Mouse (Mus musculus) lung, adult 2 months (tissue): Measurements from ENCODE around the gene Tmem179. TPM values are rescaled to one million over a fixed set of nuclear protein-coding genes. Genes with fewer than 3 reads are reported as not detected.
A peak's percentile ranks its signal among the peaks of the same experiment; 100 is the strongest.

ENCODE experiments used
- DNase-seq: peaks from one replicate; pipeline ENCODE4 v3.0.0; 2022
- H3K4me1 ChIP-seq: fragments of 200-500 bp; 2 replicates; pipeline ENCODE4 v1.6.1; 2011; ENCODE audit warnings: low read length; ENCODE audit not compliant: control insufficient read depth, insufficient read depth
- H3K4me3 ChIP-seq: fragments of 200-500 bp; replicated peaks from 2 replicates; pipeline ENCODE3; 2011; ENCODE audit warnings: low read depth, mild to moderate bottlenecking, control low read depth, low read length; ENCODE audit errors: extremely low read depth
- CTCF ChIP-seq: fragments of 200-500 bp; IDR thresholded peaks from 2 replicates; pipeline ENCODE4 v1.5.1; 2011; ENCODE audit warnings: mild to moderate bottlenecking, low read length, control low read depth; ENCODE audit not compliant: insufficient read depth
- POLR2A ChIP-seq: fragments of 200-500 bp; IDR thresholded peaks from 2 replicates; pipeline ENCODE4 v1.6.1; 2011; ENCODE audit warnings: low read depth, mild to moderate bottlenecking, control low read depth, low read length, borderline replicate concordance; ENCODE audit errors: extremely low read depth
- WGBS: fragments of 180-500 bp; shearing (Covaris S2); methylation state at CpG from one replicate; pipeline ENCODE4 v1.1.7; 2018; 5-methylcytosine and 5-hydroxymethylcytosine counted together
- polyA plus RNA-seq: library from polyadenylated mRNA; depleted of rRNA; stranded (reverse); fragments of >200 nt; gene quantifications from 2 replicates; pipeline ENCODE4 v1.2.3, GENCODE M21; 2012

Tmem179 gene
- polyA plus RNA-seq, 1 experiment: 0.09 TPM

- DNase-seq: no peak
- no peak for TF ChIP-seq POLR2A
- TF ChIP-seq CTCF: no peak
- Histone ChIP-seq H3K4me3 (no peak overlapping the region), H3K4me1 (no peaks in the 10 kb centered on the region)
- 56% methylated on average over 6 of the region's 6 CpGs for WGBS
These were observed 10.3 kb downstream of the Tmem179 start for GRCm38 (mm10) chr12:112506267-112506666.

DNA sequence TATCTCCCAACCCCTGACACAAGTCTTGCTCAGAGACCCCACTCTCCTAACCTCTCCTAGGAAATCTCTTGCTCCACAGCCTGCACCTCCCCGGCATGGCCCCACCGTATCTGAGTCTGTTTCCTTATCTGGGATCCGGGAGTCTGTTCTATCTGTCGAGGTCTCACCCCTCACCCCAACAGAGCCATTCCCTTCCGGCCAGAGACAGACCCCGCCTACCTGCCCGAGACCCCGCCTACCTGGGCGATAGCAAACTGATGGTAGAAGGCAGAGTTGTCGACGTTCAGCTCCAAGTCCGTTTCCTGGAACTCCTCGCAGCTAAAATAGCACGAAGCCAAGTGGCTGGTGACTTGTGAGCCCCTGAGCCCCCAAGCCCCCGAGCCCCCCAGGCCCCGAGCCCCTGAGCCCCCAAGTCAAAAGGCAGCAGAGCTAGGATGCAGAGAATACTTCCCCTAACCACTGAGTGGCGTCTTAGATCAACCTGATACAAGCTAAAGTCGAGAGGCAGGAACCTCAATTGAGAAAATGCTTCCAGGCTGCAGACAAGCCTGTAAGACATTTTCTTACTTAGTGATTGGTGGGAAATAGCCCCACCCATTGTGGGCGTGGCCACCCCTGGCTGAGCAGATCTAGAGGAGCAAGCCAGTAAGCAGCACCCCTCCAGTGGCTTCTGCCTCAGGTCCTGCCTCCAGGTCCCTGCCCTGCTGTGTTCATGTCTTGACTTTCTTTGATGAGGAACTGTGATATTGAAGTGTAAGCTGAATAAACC, 13.4 kb downstream of the Tmem179 start:
- H3K4me1 ChIP-seq: no peaks in the 10 kb centered on the region
- no peak for DNase-seq
- TF ChIP-seq POLR2A (no peak), CTCF (no peak)
- no peak overlapping the region for H3K4me3 ChIP-seq
- WGBS: 19% methylated on average over 19 of the region's 19 CpGs

DNA sequence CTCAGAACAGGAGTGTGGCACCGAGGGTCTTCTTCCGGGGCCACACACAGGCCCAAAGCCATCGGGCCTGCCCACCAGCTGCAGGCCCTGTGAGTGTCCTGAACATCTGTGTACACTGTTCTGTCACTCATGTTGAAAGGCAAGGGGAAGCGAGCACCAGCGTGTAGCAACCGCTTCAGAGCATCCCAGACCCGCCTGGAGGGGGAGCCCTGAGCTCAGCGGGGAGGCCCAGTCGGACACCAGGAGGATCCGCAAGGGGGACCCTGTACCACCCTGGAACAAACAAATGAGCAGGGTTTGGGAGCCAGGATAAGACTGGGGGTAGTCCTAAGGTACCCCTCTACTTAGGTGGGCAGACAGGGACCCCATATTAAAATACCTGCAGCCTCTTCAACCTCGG, 17.9 kb downstream of the Tmem179 start:
- no peak for TF ChIP-seq POLR2A
- TF ChIP-seq CTCF: no peak
- no peak for DNase-seq
- Histone ChIP-seq H3K4me3 (no peak overlapping the region), H3K4me1 (no peaks in the 10 kb centered on the region)
- WGBS: 27% methylated on average over 11 of the region's 11 CpGs

- H3K4me1 ChIP-seq: no peaks in the 10 kb centered on the region
- DNase-seq: no peak
- WGBS: 68% methylated on average over 8 of the region's 8 CpGs
- TF ChIP-seq POLR2A: no peak
- TF ChIP-seq CTCF: no peak
- H3K4me3 ChIP-seq: no peak overlapping the region
These were observed 18.8 kb downstream of the Tmem179 start for GRCm38 (mm10) chr12:112497731-112498130.

GRCm38 (mm10) chr12:112496136-112496535, 20.4 kb downstream of the Tmem179 start:
- Histone ChIP-seq H3K4me3 (no peak overlapping the region), H3K4me1 (0 out of 2 replicates have a peak, but pooled peaks cover 2% of the 10 kb centered on the region)
- TF ChIP-seq CTCF: no peak
- no peak for TF ChIP-seq POLR2A
- WGBS: 63% methylated on average over 5 of the region's 5 CpGs
- no peak for DNase-seq

DNA sequence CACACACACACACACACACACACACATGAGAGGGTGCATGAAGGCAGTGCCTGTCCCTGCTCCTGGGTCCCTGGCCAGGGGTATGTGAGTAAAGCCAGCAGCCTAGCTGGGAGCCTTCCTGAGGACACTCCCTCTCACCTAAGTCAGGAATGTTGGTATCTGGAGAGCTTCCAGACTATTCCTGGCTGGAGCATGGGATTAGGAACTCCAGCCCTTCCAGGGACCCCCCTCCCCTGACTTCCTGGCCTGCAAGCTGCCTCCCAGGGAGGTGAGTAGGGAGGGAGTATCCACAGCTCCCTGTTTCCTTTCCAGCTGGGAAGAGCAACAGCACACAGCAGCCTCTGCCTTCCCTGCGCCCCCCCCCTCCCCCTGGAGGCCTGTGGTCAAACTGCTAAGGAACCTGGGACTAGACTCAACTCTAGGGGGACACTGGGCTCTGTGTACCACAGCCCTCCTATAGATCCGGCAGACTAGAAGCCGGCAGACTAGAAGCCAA, 26.1 kb downstream of the Tmem179 start:
- DNase-seq: peak; percentile 12
- 19% methylated on average over 3 of the region's 3 CpGs for WGBS
- Histone ChIP-seq H3K4me1 (0 out of 2 replicates have a peak, but pooled peaks cover 2% of the 10 kb centered on the region), H3K4me3 (no peak overlapping the region)
- TF ChIP-seq POLR2A (no peak), CTCF (no peak)

DNA sequence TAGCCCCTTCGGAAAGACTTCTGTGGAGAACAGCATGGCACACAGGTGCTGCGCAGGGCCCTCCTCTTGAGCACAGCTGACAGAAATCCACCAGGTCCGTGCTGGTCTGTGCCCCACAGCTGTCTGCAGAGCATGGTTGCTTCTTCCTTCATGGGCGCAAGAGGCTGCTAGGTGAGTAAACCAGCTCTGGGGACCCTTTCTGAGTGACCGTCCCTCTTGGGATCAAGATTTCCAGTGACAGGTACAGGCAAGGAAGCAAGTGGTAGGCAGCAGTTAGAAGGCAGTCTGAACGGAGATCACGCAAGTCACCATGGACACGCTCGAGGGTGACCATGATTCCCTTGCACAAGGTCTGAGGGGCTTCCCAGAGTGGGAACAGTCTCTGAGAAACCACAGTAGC, 27.0 kb downstream of the Tmem179 start:
- no peak for TF ChIP-seq CTCF
- TF ChIP-seq POLR2A: no peak
- Histone ChIP-seq H3K4me1 (0 out of 2 replicates have a peak, but pooled peaks cover 2% of the 10 kb centered on the region), H3K4me3 (no peak overlapping the region)
- 88% methylated on average over 9 of the region's 9 CpGs for WGBS
- DNase-seq: no peak

- no peak for DNase-seq
- no peak for TF ChIP-seq CTCF
- TF ChIP-seq POLR2A: no peak
- WGBS: 87% methylated on average over 8 of the region's 8 CpGs
- no peak within 1 kb of the TSS for H3K4me3 ChIP-seq
- 0 out of 2 replicates have a peak, but pooled peaks cover 2% of the 10 kb centered on the region for H3K4me1 ChIP-seq
These were observed 27.4 kb downstream of the Tmem179 start, which contains the start of gene A530016L24Rik for GRCm38 (mm10) chr12:112489134-112489533. Gene A530016L24Rik (plus strand): TSS chr12:112489448.

GRCm38 (mm10) chr12:112473777-112474176, 42.8 kb downstream of the Tmem179 start:
- DNase-seq: peak; percentile 76
- no peak overlapping the region for H3K4me3 ChIP-seq
- WGBS: 11% methylated on average over 9 of the region's 9 CpGs
- no peaks in the 10 kb centered on the region for H3K4me1 ChIP-seq
- TF ChIP-seq POLR2A (no peak), CTCF (peak; percentile 99)

DNA sequence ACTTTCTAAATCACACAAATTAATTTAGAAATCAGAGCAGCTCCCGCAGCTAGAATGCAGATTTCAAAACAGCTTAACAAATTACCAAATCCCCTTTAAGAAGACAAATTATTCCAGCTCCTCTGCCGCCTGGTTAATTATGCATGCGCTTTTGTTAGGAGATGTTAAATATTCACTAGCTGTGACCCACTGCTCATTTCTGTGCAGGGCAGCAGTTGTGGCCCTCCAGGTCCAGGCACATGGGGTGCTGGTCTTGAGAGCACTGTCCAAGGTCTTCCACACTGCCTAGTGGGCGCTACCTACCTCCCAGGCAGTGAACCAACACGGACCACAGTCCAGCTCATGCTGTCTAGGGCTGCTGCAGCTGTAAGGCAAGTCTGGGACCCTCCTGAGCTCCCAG, 46.3 kb downstream of the Tmem179 start:
- DNase-seq: no peak
- TF ChIP-seq POLR2A (no peak), CTCF (no peak)
- H3K4me1 ChIP-seq: no peaks in the 10 kb centered on the region
- no peak overlapping the region for H3K4me3 ChIP-seq
- 74% methylated on average over 5 of the region's 5 CpGs for WGBS

DNA sequence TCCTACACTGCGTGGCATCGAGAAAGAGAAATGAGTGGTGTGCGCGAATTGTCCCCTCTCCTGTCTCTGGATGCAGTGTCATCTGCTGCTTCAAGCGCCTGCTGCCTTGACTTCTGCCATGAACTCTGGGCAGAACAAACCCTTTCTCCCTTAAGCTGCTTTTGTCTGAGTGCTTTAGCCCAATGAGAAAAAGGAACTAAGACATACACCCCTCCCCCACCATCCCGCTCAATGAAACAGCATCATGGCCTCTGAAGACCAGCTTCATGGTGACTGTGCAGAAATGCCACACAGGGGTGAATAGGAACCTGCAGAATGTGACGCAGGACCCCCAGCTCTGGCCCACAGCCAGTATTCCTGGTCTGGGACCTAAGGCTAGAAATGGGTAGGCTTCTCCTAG, 47.2 kb downstream of the Tmem179 start:
- no peak for TF ChIP-seq CTCF
- no peak for TF ChIP-seq POLR2A
- no peak overlapping the region for H3K4me3 ChIP-seq
- 83% methylated on average over 7 of the region's 7 CpGs for WGBS
- DNase-seq: no peak
- H3K4me1 ChIP-seq: no peaks in the 10 kb centered on the region
